Mouse (Mus musculus): ENCODE results near the gene Plod3.

Gene Plod3

GRCm38 (mm10) chr5:137015913-137016312 lies 29.1 kb downstream of the Plod3 start:
- no peak for DNase-seq (ENCODE audit: low spot score)

GRCm38 (mm10) chr5:137024318-137024717 lies 37.5 kb downstream of the Plod3 start:
- DNase-seq (ENCODE audit: low spot score), result no peak

- DNase-seq (ENCODE audit: low spot score), result peak; percentile 59
These were observed 38.3 kb downstream of the Plod3 start for GRCm38 (mm10) chr5:137025132-137025531.

- DNase-seq (ENCODE audit: low spot score), result no peak
These were observed 39.3 kb downstream of the Plod3 start, which contains the start of gene Vgf for GRCm38 (mm10) chr5:137026092-137026491. TSS of gene Vgf (plus strand) at chr5:137026392.

GRCm38 (mm10) chr5:137028561-137029272 lies 41.9 kb downstream of the Plod3 start:
- DNase-seq (ENCODE audit: low spot score), result no peak

- DNase-seq (ENCODE audit: low spot score), result no peak
These were observed 42.4 kb downstream of the Plod3 start for GRCm38 (mm10) chr5:137029273-137029585.

GRCm38 (mm10) chr5:137029643-137030415 lies 43.0 kb downstream of the Plod3 start:
- peak; percentile 93 for DNase-seq (ENCODE audit: low spot score)

- no peak for DNase-seq (ENCODE audit: low spot score)
These were observed 43.6 kb downstream of the Plod3 start for GRCm38 (mm10) chr5:137030416-137030810.

- no peak for DNase-seq (ENCODE audit: low spot score)
These were observed 44.5 kb downstream of the Plod3 start for GRCm38 (mm10) chr5:137031076-137032032.

GRCm38 (mm10) chr5:137032033-137032421 lies 45.2 kb downstream of the Plod3 start:
- no peak for DNase-seq (ENCODE audit: low spot score)

GRCm38 (mm10) chr5:137032641-137033074 lies 45.8 kb downstream of the Plod3 start:
- DNase-seq (ENCODE audit: low spot score), result peak; percentile 90

GRCm38 (mm10) chr5:137036211-137036610 lies 49.4 kb downstream of the Plod3 start:
- no peak for DNase-seq (ENCODE audit: low spot score)

GRCm38 (mm10) chr5:137039453-137039852 lies 52.6 kb downstream of the Plod3 start:
- no peak for DNase-seq (ENCODE audit: low spot score)

- DNase-seq (ENCODE audit: low spot score), result no peak
These were observed 54.6 kb downstream of the Plod3 start for GRCm38 (mm10) chr5:137041442-137041841.

GRCm38 (mm10) chr5:137043997-137044396 lies 57.2 kb downstream of the Plod3 start:
- DNase-seq (ENCODE audit: low spot score), result no peak

GRCm38 (mm10) chr5:137045402-137046323 lies 58.8 kb downstream of the Plod3 start, which contains the start of gene Ap1s1:
TSS of gene Ap1s1 (minus strand) at chr5:137046135.
- peak; percentile 87 for DNase-seq (ENCODE audit: low spot score)
